Mouse (Mus musculus) urinary bladder, adult 2 months (tissue): Measurements from ENCODE around the gene Ccdc24. TPM values are rescaled to one million over a fixed set of nuclear protein-coding genes. Genes with fewer than 3 reads are reported as not detected.

ENCODE experiments used
- DNase-seq: peaks from one replicate; pipeline ENCODE4 v3.0.0; 2022; ENCODE audit warnings: low spot score
- polyA plus RNA-seq: library from polyadenylated mRNA; depleted of rRNA; stranded (reverse); fragments of >200 nt; gene quantifications from 2 replicates; pipeline ENCODE4 v1.2.3, GENCODE M21; 2012; rRNA removed

Ccdc24 gene
- polyA plus RNA-seq, 1 experiment = 1.7 TPM

- DNase-seq = no peak
These were observed 42.9 kb downstream of the Ccdc24 start for GRCm38 (mm10) chr4:117829260-117830123.

DNA sequence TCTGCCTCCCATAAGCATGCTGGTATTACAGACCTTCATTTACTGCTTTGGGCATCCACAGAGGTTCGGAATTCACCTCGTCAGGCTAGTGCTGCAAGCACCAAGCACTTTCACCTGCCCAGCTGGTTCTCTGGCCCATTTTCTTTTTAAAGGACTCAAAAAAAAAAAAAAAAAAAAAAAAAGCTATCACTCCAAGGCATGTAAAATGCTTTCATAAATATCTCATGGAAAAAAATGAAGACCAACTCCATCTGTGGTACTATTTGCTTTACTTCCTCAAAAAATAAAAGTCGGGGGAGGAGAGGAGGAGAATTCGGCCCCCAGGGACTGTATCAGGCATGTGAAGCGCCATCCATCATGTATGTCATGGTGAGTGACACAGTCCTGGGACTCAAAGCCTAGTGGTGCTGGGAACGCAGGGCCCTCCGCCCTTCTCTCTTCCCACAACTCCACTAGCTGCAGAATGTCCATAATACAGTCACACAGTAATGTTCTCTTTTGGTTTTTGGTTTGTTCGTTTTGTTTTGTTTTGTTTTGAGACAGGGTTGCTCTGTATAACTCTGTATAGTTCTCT lies 43.7 kb downstream of the Ccdc24 start:
- no peak for DNase-seq

- DNase-seq = no peak
These were observed 54.3 kb downstream of the Ccdc24 start for GRCm38 (mm10) chr4:117818032-117818431.

GRCm38 (mm10) chr4:117816776-117817175 lies 55.6 kb downstream of the Ccdc24 start:
- no peak for DNase-seq

Other genes starting within 250 kb of the Ccdc24 start
- gene Dmap1, start 190.3 kb downstream of the Ccdc24 start, polyA plus RNA-seq = 33.0 and 33.9 TPM in 2 replicates
- not detected in 2 replicates for gene Gm12845, start 148.1 kb downstream of the Ccdc24 start, polyA plus RNA-seq
- gene Klf17, start 106.9 kb downstream of the Ccdc24 start, polyA plus RNA-seq = not detected in 2 replicates
- 51.2 and 58.0 TPM in 2 replicates for gene Slc6a9, start 38.1 kb downstream of the Ccdc24 start, polyA plus RNA-seq
- gene B4galt2, start 10.9 kb upstream of the Ccdc24 start, polyA plus RNA-seq = 18.4 and 23.8 TPM in 2 replicates
- gene Atp6v0b, start 14.8 kb upstream of the Ccdc24 start, polyA plus RNA-seq = 245 and 352 TPM in 2 replicates
- gene Dph2, start 19.5 kb upstream of the Ccdc24 start, polyA plus RNA-seq = 9.6 and 14.0 TPM in 2 replicates
- 40.0 and 40.5 TPM in 2 replicates for gene Ipo13, start 42.4 kb upstream of the Ccdc24 start, polyA plus RNA-seq
- gene Artn, start 57.2 kb upstream of the Ccdc24 start, polyA plus RNA-seq = 7.2 and 7.8 TPM in 2 replicates